Mouse (Mus musculus) megakaryocyte, embryonic 14.5 days (primary cell): Measurements from ENCODE around the gene Chtf18. TPM values are rescaled to one million over a fixed set of nuclear protein-coding genes. Genes with fewer than 3 reads are reported as not detected.

Experiments used
- H3K27me3 ChIP-seq: replicated peaks from 2 replicates; pipeline ENCODE3; 2012; ENCODE audit warnings: inconsistent platforms
- H3K36me3 ChIP-seq: replicated peaks from 2 replicates; pipeline ENCODE3; 2012; ENCODE audit warnings: low read length, inconsistent platforms, mixed read lengths
- H3K4me1 ChIP-seq: 2 replicates; pipeline ENCODE4 v1.6.1; 2012; ENCODE audit warnings: inconsistent platforms
- H3K4me3 ChIP-seq: replicated peaks from 2 replicates; pipeline ENCODE3; 2012; ENCODE audit warnings: moderate library complexity, mild to moderate bottlenecking, inconsistent platforms
- H3K9me3 ChIP-seq: 2 replicates; pipeline ENCODE4 v1.6.1; 2012; ENCODE audit warnings: inconsistent platforms
- FLI1 ChIP-seq: IDR thresholded peaks from 2 replicates; pipeline ENCODE4 v1.6.1; 2012; ENCODE audit warnings: low read length, inconsistent platforms, mixed read lengths
- GATA1 ChIP-seq: IDR thresholded peaks from 3 replicates; pipeline ENCODE4 v1.6.1; 2012; ENCODE audit warnings: mixed read lengths, low read length, inconsistent platforms, borderline replicate concordance
- polyA plus RNA-seq: library from polyadenylated mRNA; stranded (reverse); fragments of >175 nt; gene quantifications from 2 replicates; pipeline ENCODE4 v1.2.3, GENCODE M21; 2012; ENCODE audit warnings: low replicate concordance; ENCODE audit not compliant: insufficient read depth

Chtf18 gene
- polyA plus RNA-seq, 1 experiment, result 30.7 TPM

DNA sequence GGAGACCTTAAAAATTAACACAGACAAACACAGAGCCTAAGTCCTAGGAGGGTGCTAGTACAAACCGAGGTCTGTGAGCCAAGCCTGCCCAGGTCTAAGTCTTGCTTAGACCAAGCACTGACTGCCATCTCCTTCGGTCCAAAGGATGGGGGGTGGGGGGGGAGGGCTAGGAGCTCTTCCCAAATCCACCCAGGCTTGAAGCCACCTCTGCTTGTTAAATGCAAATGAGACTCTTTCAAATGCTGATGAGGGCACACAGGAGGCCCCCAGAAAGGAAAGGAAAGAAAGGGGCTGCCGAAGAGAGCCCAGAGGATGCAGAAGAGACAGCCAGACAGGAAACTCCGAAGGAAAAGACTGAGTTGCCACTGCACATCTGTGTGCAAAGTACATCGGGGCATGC is 47.4 kb downstream of the Chtf18 start:
- Histone ChIP-seq H3K4me3 (no peak overlapping the region), H3K36me3 (no peaks in the 10 kb centered on the region), H3K4me1 (no peaks in the 10 kb centered on the region), H3K27me3 (peaks cover 66% of the 10 kb centered on the region), H3K9me3 (peaks cover 14% of the 10 kb centered on the region)
- TF ChIP-seq GATA1 (no peak), FLI1 (no peak)

DNA sequence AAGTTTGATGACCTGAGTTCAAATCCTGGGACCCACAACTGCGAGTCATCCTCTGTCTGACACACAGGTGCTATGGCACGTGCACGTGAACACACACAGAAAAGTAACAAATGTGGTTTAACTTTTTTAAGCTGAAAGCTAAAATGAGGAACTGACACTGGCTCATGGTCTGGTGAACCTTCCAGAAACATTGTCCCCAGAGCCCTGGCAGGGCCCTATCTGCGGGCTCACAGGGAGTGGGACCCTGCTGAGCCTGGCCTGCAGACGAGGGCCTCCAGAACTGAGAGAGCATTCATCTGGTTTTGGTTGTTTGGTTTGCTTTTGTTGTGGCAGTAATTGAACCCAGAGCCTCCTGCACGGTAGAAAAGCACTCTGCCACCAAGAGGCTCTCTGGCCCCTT is 49.2 kb downstream of the Chtf18 start:
- Histone ChIP-seq H3K36me3 (no peaks in the 10 kb centered on the region), H3K4me3 (no peak overlapping the region), H3K9me3 (peaks cover 15% of the 10 kb centered on the region), H3K4me1 (no peaks in the 10 kb centered on the region), H3K27me3 (peaks cover 60% of the 10 kb centered on the region)
- TF ChIP-seq FLI1 (no peak), GATA1 (no peak)

DNA sequence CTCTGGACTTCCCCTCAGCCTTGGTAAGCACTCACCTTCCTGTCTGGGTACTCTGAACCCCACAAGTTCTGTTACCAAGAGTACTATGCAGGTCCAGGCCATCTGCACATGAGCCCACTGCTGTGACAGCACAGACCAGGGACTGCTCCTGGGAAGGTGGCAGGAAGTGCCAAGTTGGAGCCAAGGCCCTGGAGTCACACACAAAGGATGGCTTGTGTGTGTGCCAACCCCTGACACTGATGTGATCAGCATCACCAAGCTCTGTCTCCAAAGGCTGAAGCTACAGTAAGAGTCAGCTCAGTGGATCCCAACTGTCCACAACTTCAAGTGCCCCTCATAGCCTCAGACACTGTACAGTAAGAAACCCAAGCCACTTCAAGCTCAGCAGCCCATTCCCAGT is 54.2 kb downstream of the Chtf18 start:
- H3K4me3 ChIP-seq, result no peak overlapping the region
- H3K36me3 ChIP-seq, result no peaks in the 10 kb centered on the region
- TF ChIP-seq FLI1 (no peak), GATA1 (no peak)
- peaks cover 64% of the 10 kb centered on the region for H3K27me3 ChIP-seq
- H3K4me1 ChIP-seq, result no peaks in the 10 kb centered on the region
- H3K9me3 ChIP-seq, result peaks cover 15% of the 10 kb centered on the region

Other genes starting within 250 kb of the Chtf18 start
- not detected in 2 replicates for gene Sstr5, start 230.1 kb downstream of the Chtf18 start, polyA plus RNA-seq
- gene Sox8, start 156.7 kb downstream of the Chtf18 start, polyA plus RNA-seq, result 3.8 TPM in 1 of 2 replicates, not detected in the other
- gene Lmf1, start 148.3 kb downstream of the Chtf18 start, polyA plus RNA-seq, result 17.8 and 34.8 TPM in 2 replicates
- not detected in 2 replicates for gene Gng13, start 10.2 kb downstream of the Chtf18 start, polyA plus RNA-seq
- gene Rpusd1, start 251 bp upstream of the Chtf18 start, polyA plus RNA-seq, result 27.9 and 63.5 TPM in 2 replicates
- gene Mslnl, start 8.6 kb upstream of the Chtf18 start, polyA plus RNA-seq, result 1.1 TPM in 1 of 2 replicates, not detected in the other
- not detected in 2 replicates for gene Msln, start 27.0 kb upstream of the Chtf18 start, polyA plus RNA-seq
- 5.5 and 12.7 TPM in 2 replicates for gene Narfl, start 46.4 kb upstream of the Chtf18 start, polyA plus RNA-seq
- gene Haghl, start 58.3 kb upstream of the Chtf18 start, polyA plus RNA-seq, result 14.8 and 29.7 TPM in 2 replicates
- gene Ccdc78, start 59.2 kb upstream of the Chtf18 start, polyA plus RNA-seq, result not detected in 2 replicates
- 17.4 and 23.4 TPM in 2 replicates for gene Fam173a, start 65.5 kb upstream of the Chtf18 start, polyA plus RNA-seq
- not detected in 2 replicates for gene AC134908.4, start 68.2 kb upstream of the Chtf18 start, polyA plus RNA-seq
- 59.9 and 91.1 TPM in 2 replicates for gene Metrn, start 69.7 kb upstream of the Chtf18 start, polyA plus RNA-seq
- gene Fbxl16, start 81.7 kb upstream of the Chtf18 start, polyA plus RNA-seq, result 0.15 TPM in 1 of 2 replicates, not detected in the other
- 6.4 and 8.2 TPM in 2 replicates for gene Wdr24, start 96.2 kb upstream of the Chtf18 start, polyA plus RNA-seq
- gene Jmjd8, start 101.4 kb upstream of the Chtf18 start, polyA plus RNA-seq, result 2.4 and 7.8 TPM in 2 replicates
- gene Stub1, start 106.0 kb upstream of the Chtf18 start, polyA plus RNA-seq, result 34.5 and 115 TPM in 2 replicates
- 2.9 and 3.8 TPM in 2 replicates for gene Rhbdl1, start 109.9 kb upstream of the Chtf18 start, polyA plus RNA-seq
- 3.0 and 5.2 TPM in 2 replicates for gene Gm20683, start 114.3 kb upstream of the Chtf18 start, polyA plus RNA-seq
- 59.4 and 75.2 TPM in 2 replicates for gene Rhot2, start 117.4 kb upstream of the Chtf18 start, polyA plus RNA-seq
- gene Wdr90, start 134.1 kb upstream of the Chtf18 start, polyA plus RNA-seq, result 6.0 and 10.1 TPM in 2 replicates
- 77.6 and 205 TPM in 2 replicates for gene Mcrip2, start 141.3 kb upstream of the Chtf18 start, polyA plus RNA-seq
- 22.6 and 23.9 TPM in 2 replicates for gene Mettl26, start 147.7 kb upstream of the Chtf18 start, polyA plus RNA-seq
- 1.9 and 3.1 TPM in 2 replicates for gene Wfikkn1, start 153.4 kb upstream of the Chtf18 start, polyA plus RNA-seq
- 8.8 and 24.8 TPM in 2 replicates for gene Rab40c, start 192.3 kb upstream of the Chtf18 start, polyA plus RNA-seq
- 48.5 and 65.5 TPM in 2 replicates for gene Pigq, start 217.5 kb upstream of the Chtf18 start, polyA plus RNA-seq
- not detected in 2 replicates for gene Nhlrc4, start 217.5 kb upstream of the Chtf18 start, polyA plus RNA-seq
- gene A930017K11Rik, start 225.1 kb upstream of the Chtf18 start, polyA plus RNA-seq, result not detected in 2 replicates